Mouse (Mus musculus) stomach, embryonic 14.5 days (tissue): ENCODE data around the gene P4ha2. TPM values are rescaled to one million over a fixed set of nuclear protein-coding genes. Genes with fewer than 3 reads are reported as not detected.

Experiments used
- ATAC-seq: fragments of 200-750 bp; cut with Nextera tagmentation; 2 replicates; pipeline ENCODE4 v1.8.0; 2017; ENCODE audit warnings: low read depth, moderate TSS enrichment; ENCODE audit not compliant: insufficient number of reproducible peaks, insufficient read depth, low FRiP score
- H3K27ac ChIP-seq: fragments of 300-500 bp; sonication (generic); 2 replicates; pipeline ENCODE4 v1.5.1; 2014; ENCODE audit warnings: mild to moderate bottlenecking, low read length, moderate library complexity, mixed read lengths
- H3K27me3 ChIP-seq: fragments of 300-500 bp; sonication (generic); 2 replicates; pipeline ENCODE4 v1.6.1; 2014; ENCODE audit warnings: low read length, control low read depth, mixed read lengths; ENCODE audit not compliant: control insufficient read depth, insufficient read depth
- H3K36me3 ChIP-seq: fragments of 300-500 bp; sonication (generic); 2 replicates; pipeline ENCODE4 v1.6.1; 2014; ENCODE audit warnings: mild to moderate bottlenecking, control low read depth, low read length, moderate library complexity, mixed read lengths; ENCODE audit not compliant: control insufficient read depth, insufficient read depth
- H3K4me1 ChIP-seq: fragments of 300-500 bp; sonication (generic); 2 replicates; pipeline ENCODE4 v1.6.1; 2014; ENCODE audit warnings: low read length, control low read depth, mixed read lengths; ENCODE audit not compliant: control insufficient read depth, insufficient read depth
- H3K4me2 ChIP-seq: fragments of 300-500 bp; sonication (generic); replicated peaks from 2 replicates; pipeline ENCODE4 v1.6.1; 2014; ENCODE audit warnings: low read depth, low read length, control low read depth
- H3K4me3 ChIP-seq: fragments of 300-500 bp; sonication (generic); 2 replicates; pipeline ENCODE4 v1.5.1; 2014; ENCODE audit warnings: low read depth, low read length, control low read depth
- H3K9ac ChIP-seq: fragments of 300-500 bp; sonication (generic); replicated peaks from 2 replicates; pipeline ENCODE4 v1.6.1; 2014; ENCODE audit warnings: low read depth, mild to moderate bottlenecking, control low read depth, low read length, moderate library complexity, mixed read lengths
- H3K9me3 ChIP-seq: fragments of 300-500 bp; sonication (generic); 2 replicates; pipeline ENCODE4 v1.6.1; 2016; ENCODE audit warnings: low read depth, low read length, control low read depth; ENCODE audit not compliant: control insufficient read depth
- WGBS: fragments of 180-500 bp; shearing (Covaris S2); extraction: QIAGEN DNeasy Blood & Tissue Kit; methylation state at CpG from one replicate; pipeline ENCODE4 v1.1.7; 2014; 5-methylcytosine and 5-hydroxymethylcytosine counted together
- polyA plus RNA-seq: library from polyadenylated mRNA; unstranded; fragments of >200 nt; fragmentation: Nextera tagmentation; extraction: Ambion mirVana; gene quantifications from 2 replicates; pipeline ENCODE4 v1.2.1, GENCODE M21; 2014

Gene P4ha2
- polyA plus RNA-seq, 1 experiment from 2014 or later: 46.9 TPM

GRCm38 (mm10) chr11:54114746-54115145, 14.9 kb downstream of the P4ha2 start:
- no peak overlapping the region for H3K4me2 ChIP-seq
- no peak for ATAC-seq
- H3K4me1 ChIP-seq: peaks cover 16% of the 10 kb centered on the region
- H3K9ac ChIP-seq: no peak overlapping the region
- no peak overlapping the region for H3K27ac ChIP-seq
- 90% methylated on average over 3 of the region's 3 CpGs for WGBS
- peaks cover 21% of the 10 kb centered on the region for H3K36me3 ChIP-seq
- no peaks in the 10 kb centered on the region for H3K27me3 ChIP-seq
- no peaks in the 10 kb centered on the region for H3K9me3 ChIP-seq
- H3K4me3 ChIP-seq: no peak overlapping the region

GRCm38 (mm10) chr11:54115301-54115700, 15.4 kb downstream of the P4ha2 start:
- Histone ChIP-seq H3K9me3 (no peaks in the 10 kb centered on the region), H3K27me3 (no peaks in the 10 kb centered on the region), H3K36me3 (peaks cover 21% of the 10 kb centered on the region), H3K27ac (no peak overlapping the region), H3K9ac (no peak overlapping the region), H3K4me2 (no peak overlapping the region), H3K4me1 (peaks cover 16% of the 10 kb centered on the region), H3K4me3 (no peak overlapping the region)
- ATAC-seq: no peak
- 83% methylated on average over 8 of the region's 8 CpGs for WGBS

- Histone ChIP-seq H3K9me3 (no peaks in the 10 kb centered on the region), H3K27me3 (no peaks in the 10 kb centered on the region), H3K27ac (no peak overlapping the region), H3K4me1 (peaks cover 16% of the 10 kb centered on the region), H3K4me3 (no peak overlapping the region), H3K4me2 (no peak overlapping the region), H3K9ac (no peak overlapping the region), H3K36me3 (peaks cover 21% of the 10 kb centered on the region)
- no peak for ATAC-seq
- 40% methylated on average over 3 of the region's 3 CpGs for WGBS
These were observed 16.0 kb downstream of the P4ha2 start for GRCm38 (mm10) chr11:54115911-54116310.

- peaks cover 16% of the 10 kb centered on the region for H3K4me1 ChIP-seq
- ATAC-seq: no peak
- no peak overlapping the region for H3K27ac ChIP-seq
- no peak overlapping the region for H3K9ac ChIP-seq
- no peaks in the 10 kb centered on the region for H3K27me3 ChIP-seq
- peaks cover 21% of the 10 kb centered on the region for H3K36me3 ChIP-seq
- WGBS: 76% methylated on average over 4 of the region's 4 CpGs
- H3K4me2 ChIP-seq: no peak overlapping the region
- no peak overlapping the region for H3K4me3 ChIP-seq
- H3K9me3 ChIP-seq: no peaks in the 10 kb centered on the region
These were observed 16.5 kb downstream of the P4ha2 start for GRCm38 (mm10) chr11:54116406-54116805.

GRCm38 (mm10) chr11:54117096-54117495, 17.2 kb downstream of the P4ha2 start:
- 88% methylated on average over 10 of the region's 10 CpGs for WGBS

GRCm38 (mm10) chr11:54119126-54119525, 19.2 kb downstream of the P4ha2 start:
- H3K36me3 ChIP-seq: peaks cover 21% of the 10 kb centered on the region
- no peak for ATAC-seq
- H3K4me2 ChIP-seq: no peak overlapping the region
- no peak overlapping the region for H3K9ac ChIP-seq
- H3K4me3 ChIP-seq: no peak overlapping the region
- no peak overlapping the region for H3K27ac ChIP-seq
- H3K27me3 ChIP-seq: no peaks in the 10 kb centered on the region
- no peaks in the 10 kb centered on the region; the same call in 1 of the 2 replicates for H3K4me1 ChIP-seq
- 86% methylated on average over 12 of the region's 12 CpGs for WGBS
- no peaks in the 10 kb centered on the region for H3K9me3 ChIP-seq

More at GRCm38 (mm10) chr11:54117096-54117495, 17.2 kb downstream of the P4ha2 start:
- H3K4me1 ChIP-seq: peaks cover 15% of the 10 kb centered on the region
- H3K27ac ChIP-seq: no peak overlapping the region
- H3K9ac ChIP-seq: no peak overlapping the region
- peaks cover 21% of the 10 kb centered on the region for H3K36me3 ChIP-seq
- H3K4me3 ChIP-seq: no peak overlapping the region
- H3K27me3 ChIP-seq: no peaks in the 10 kb centered on the region
- H3K4me2 ChIP-seq: no peak overlapping the region
- H3K9me3 ChIP-seq: no peaks in the 10 kb centered on the region
- ATAC-seq: no peak

- 89% methylated on average over 13 of the region's 13 CpGs for WGBS
- peaks cover 21% of the 10 kb centered on the region for H3K36me3 ChIP-seq
These were observed 20.0 kb downstream of the P4ha2 start for GRCm38 (mm10) chr11:54119740-54120360.

GRCm38 (mm10) chr11:54122416-54123264, 22.7 kb downstream of the P4ha2 start:
- peak; percentile 57; the same call in 1 of the 2 replicates for ATAC-seq
- Histone ChIP-seq H3K27me3 (no peaks in the 10 kb centered on the region), H3K36me3 (peaks cover 15% of the 10 kb centered on the region), H3K27ac (no peak overlapping the region), H3K9ac (no peak overlapping the region), H3K4me1 (no peaks in the 10 kb centered on the region; the same call in 1 of the 2 replicates), H3K4me3 (no peak overlapping the region), H3K9me3 (no peaks in the 10 kb centered on the region), H3K4me2 (no peak overlapping the region)
- 62% methylated on average over 14 of the region's 14 CpGs for WGBS

More at GRCm38 (mm10) chr11:54119740-54120360, 20.0 kb downstream of the P4ha2 start:
- Histone ChIP-seq H3K4me1 (no peaks in the 10 kb centered on the region; the same call in 1 of the 2 replicates), H3K9me3 (no peaks in the 10 kb centered on the region), H3K27me3 (no peaks in the 10 kb centered on the region), H3K4me3 (no peak overlapping the region), H3K4me2 (no peak overlapping the region), H3K9ac (no peak overlapping the region), H3K27ac (no peak overlapping the region)
- no peak for ATAC-seq
